Mouse (Mus musculus) telencephalon, adult 2 months (tissue): ENCODE data around the gene Efnb3.

Experiments used
- DNase-seq: peaks from one replicate; pipeline ENCODE4 v3.0.0-alpha.2; 2011; ENCODE audit warnings: low read depth, low spot score

Efnb3 gene

DNA sequence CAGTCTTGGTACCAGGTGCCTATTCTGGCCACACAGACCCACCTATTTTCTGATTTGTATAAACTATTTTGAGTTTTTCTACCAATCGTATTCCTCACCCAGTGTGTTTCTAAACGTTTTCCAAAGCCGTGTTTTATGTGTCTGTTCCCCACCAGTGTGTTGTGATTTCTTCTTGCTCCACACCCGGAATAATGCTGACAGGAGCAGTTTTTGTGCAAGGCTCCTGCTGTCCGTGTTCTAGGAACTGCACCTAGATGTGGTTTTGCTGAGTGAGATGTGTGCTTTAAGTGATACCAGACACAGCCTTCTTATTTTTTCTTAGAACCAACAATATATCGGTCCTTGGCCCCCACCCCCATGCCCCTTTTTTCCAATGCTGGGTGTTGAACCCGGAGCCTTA lies 24.0 kb upstream of the Efnb3 start:
- DNase-seq = no peak

DNA sequence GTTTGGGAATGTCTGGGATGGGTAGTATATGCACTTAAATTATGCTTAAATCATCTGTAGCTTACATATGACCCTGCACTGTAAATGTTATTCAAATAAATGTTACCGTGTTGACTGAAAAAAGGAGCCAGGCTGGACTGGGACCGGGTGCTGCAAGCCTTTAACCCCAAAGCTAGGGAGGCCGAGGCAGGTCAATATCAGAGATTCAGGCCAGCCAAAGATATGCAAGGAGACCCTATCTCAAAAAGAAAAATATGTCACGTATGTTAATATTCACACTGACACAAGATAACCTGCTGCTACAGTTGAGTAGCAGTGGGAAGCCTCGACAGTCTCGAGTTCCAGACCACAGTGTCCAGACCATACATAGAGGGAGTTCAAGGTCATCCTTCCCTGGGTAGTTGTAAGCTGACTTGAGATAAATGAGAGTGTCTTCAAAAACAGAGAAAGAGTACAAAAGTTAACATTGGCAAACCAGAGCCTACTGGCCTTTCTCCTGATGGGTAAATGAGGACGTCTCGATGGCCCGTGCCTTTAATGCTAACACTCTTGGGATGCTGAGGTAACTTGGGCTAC lies 22.3 kb upstream of the Efnb3 start:
- no peak for DNase-seq

DNA sequence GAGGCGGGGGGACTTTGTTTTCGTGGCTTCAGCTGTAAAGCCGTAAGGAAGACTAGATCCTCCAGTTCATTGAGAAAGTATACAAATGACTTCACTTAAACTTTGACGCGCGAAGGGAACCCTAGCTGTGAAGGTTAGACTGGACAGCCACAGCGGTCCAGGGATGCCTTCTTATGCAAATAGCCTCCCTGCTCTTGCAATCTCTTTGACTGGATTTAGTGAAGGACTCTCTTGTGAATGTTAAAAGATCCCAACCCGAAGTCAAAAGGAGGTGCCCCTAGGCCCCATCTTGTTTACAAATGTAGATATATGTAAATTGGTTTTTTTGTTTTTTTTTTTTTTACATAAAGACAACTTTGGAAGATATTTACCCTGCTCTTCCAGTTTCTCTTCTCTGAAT lies 21.8 kb upstream of the Efnb3 start:
- DNase-seq = no peak

DNA sequence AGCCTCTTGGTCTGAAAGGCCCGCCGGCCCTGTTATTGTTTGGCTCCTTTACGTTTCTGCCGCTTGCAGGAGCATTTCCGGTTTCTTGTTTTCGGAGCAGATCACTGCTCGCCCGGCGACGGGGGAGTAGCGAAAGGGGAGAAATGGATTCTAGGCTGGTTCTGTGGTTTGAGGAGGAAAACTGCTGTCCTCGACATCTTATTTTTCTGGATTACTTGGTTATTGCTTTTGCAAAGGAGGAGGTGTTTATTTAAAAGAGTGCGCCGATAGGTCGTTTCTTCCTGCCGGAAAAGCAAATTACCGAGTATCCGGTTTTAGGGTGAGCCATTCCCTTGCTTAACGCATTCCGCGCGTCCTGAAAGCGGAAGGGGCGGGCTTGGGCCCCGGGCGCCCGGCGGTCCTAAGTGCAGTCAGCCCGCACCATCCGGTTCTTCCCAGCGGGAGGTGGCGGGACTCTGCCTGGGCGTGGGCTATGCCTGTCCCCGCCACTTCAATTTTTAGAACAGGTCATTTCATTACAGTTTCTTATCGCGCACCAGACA lies 21.2 kb upstream of the Efnb3 start:
- DNase-seq = peak; percentile 95

DNA sequence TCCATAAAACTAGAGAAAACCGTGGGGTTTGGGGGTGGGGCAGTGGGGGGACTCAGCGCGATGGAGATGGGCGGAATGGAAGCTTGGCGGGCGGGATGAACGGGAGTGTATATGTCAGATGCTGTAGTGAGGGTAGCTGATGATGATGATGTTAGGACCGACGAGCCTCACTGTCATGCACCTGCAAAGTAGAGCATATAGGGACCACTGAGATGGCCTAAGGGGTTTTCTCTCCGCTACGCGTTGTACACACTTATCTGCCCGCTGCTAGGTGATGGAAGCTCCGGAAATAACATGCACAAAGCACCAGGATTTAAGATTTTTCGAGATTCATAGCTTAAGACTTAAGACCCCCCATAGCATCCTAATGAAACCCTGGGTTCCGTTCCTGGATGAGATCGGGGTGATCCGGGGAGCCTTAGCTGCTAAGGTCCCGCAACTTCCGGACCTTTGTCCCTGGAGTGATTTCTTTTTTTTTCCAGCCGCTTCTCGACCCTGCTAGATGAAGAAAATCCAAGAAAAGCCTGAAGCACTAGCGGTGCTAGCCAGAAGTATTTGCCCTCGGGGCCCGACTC lies 20.7 kb upstream of the Efnb3 start:
- no peak for DNase-seq

DNA sequence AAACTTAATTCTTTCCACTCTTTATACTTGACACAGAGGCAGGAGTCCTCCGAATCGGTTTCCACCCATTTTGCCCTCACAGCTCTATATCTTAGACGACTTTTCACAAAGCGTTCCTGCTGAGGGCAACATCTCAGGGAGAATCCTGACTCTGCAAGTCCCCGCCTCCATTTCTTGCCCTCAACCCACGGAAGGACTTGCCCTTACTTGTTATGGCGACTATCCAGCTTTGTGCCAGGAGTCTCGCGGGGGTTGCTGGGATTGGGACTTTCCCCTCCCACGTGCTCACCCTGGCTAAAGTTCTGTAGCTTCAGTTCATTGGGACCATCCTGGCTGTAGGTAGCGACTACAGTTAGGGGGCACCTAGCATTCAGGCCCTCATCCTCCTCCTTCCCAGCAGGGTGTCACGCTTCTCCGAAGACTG lies 20.1 kb upstream of the Efnb3 start, which contains the start of the genes Wrap53 and Trp53:
Gene Wrap53 (minus strand): TSS at position 165 of the 424 bp plus-strand sequence.
Gene Trp53 (plus strand): TSS at position 269 of the 424 bp plus-strand sequence.
- DNase-seq = peak; percentile 93

DNA sequence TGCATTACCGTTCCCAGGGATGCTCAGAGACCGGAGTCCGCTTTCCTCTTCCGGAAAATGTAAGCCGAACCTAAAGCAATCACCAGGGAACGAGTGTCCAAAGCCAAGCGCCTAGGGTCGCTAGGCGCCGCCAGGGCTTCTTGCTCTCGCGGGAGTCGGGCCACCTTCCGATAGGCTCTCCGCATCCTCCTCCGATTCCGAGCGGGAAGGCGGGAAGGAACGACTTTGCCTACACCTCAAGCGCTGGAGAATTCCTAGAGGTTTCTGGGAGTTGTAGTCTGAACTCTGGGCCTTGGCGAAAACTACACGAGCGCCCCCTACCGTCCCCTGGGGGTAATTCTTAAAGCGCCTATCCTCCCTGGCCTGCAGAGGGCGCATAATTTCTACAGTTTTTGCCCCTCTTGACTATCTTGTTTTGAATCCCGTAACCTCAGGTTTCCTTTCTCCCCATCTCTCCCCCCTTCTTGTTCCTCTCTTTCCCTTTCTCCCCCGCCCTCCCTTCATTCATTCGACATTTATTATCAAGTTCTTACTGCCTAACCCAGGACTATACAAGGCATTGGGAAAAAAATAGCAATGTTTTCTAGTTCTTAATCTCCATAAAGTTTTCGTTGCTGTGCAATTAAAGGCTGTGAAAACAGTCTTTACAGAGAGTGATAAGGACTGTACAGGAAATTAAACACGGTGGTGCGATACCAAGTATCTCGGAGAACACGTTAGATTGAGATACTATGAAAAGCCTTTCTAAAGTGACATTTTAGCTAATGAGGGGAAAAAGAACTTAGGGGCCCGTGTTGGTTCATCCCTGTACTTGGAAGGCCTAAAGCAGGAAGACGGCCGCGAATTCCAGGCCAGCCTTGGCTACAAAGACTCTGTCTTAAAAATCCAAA lies 19.4 kb upstream of the Efnb3 start:
- DNase-seq = peak; percentile 98

DNA sequence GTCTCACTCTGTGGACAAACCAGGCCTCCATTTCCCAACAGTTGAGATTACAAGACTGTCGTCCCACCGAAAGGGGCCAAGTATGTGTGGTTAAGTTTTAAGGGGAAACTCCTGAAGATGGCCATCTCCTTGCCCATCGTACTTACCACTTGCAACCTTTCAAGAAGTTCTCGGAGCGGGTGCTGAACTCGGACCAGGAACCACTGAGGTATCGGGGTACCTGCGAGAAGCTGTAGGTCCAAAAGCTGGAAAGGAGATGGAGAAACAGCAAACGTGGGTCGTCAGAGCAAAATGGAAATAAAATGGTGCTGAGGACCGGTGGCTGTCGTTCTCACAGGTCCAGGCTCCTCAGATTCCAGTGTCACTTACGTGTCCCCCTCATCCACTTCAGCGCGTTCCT lies 18.3 kb upstream of the Efnb3 start:
- DNase-seq = no peak

DNA sequence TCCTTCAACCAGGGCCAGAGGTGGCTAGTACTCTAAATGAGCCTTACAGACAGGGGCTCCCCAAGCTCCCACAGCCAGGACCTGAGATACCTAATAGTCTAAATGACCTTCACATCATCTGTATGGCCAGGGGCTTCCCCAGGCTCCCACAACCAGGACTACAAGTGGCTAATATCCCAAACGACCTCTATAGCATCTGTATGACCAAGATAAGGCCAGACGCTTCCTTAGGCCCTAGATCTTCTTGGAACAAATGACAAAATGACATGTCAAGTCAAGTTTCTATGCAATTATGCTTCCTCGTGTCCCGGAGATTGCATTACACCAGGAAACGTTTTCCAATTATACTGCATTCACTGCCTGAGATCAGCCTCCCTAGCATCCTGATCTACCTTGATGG lies 16.3 kb upstream of the Efnb3 start:
- DNase-seq = no peak

DNA sequence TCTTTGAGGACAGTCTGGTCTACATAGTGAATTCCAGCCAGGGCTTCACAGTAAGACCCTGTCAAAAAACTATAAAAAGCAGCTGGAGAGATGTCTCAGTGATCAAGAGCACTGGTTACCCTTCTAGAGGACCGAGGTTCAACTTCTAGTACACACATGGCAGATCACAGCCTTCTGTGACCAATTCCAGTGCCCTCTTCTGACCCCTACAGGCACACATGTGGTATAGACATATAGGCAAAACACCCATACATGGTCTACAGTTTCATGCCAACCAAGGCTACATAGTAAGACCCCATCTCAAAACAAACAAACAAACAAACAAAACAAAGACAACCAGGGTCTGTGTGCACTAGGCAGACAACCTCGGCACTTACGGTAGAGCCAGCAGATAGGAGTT lies 15.2 kb upstream of the Efnb3 start:
- DNase-seq = no peak

DNA sequence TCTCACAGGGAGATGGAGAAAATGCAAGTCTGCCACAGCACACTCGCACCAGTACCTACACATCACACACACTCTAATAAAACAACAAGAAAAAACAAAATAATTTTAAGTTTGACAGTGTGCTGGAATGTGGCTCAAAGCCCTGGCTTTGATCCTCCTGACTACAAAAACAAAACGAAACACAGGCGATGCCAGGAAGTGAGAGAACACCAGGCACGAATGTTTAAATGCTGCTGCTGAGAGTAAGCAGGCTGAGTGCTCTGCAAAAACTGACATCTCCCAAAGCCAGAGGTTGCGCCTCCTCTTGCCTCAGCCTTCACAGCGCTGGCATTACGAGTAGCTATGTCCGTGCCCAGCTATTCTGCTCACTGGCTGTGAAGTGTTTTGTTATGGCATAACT lies 5.1 kb upstream of the Efnb3 start:
- no peak for DNase-seq

DNA sequence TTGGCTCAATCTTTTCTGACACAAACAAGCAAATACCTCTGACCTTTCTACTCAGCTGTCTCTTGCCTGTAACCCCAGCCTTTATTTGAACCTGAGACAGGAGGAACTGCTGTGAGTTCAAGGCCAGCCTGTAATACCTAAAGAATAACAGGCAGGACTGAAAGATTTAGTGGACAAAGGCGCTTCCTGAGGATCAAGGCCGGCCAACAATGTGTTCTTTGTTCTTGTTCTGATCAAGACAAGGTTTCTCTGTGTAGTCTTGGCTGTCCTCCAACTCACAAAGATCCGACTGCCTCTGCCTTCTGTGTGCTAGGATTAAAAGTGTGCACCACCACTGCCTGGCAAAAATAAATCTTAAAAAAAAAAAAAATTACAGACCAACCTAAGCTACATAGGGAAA lies 4.4 kb upstream of the Efnb3 start:
- DNase-seq = no peak

DNA sequence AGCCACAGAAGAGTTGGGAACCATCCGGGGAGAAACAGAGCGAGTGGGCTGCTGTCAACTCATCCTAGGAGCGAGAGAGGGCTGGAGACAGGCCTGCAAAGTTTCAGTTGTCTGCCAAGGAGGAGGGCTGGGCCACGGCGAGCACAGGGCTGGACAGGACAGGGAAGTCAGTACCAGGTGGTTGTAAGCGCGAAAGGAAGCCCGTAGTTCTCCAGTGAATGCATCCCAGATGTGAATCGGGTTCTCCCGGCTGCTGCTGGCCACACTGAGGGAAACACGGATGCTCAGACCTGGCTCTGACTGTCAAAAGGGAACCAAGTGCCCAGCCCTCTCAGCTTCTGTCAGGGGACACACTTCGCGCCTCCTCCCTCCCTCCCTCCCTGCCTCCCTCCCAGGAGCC lies 3.4 kb upstream of the Efnb3 start:
- no peak for DNase-seq

DNA sequence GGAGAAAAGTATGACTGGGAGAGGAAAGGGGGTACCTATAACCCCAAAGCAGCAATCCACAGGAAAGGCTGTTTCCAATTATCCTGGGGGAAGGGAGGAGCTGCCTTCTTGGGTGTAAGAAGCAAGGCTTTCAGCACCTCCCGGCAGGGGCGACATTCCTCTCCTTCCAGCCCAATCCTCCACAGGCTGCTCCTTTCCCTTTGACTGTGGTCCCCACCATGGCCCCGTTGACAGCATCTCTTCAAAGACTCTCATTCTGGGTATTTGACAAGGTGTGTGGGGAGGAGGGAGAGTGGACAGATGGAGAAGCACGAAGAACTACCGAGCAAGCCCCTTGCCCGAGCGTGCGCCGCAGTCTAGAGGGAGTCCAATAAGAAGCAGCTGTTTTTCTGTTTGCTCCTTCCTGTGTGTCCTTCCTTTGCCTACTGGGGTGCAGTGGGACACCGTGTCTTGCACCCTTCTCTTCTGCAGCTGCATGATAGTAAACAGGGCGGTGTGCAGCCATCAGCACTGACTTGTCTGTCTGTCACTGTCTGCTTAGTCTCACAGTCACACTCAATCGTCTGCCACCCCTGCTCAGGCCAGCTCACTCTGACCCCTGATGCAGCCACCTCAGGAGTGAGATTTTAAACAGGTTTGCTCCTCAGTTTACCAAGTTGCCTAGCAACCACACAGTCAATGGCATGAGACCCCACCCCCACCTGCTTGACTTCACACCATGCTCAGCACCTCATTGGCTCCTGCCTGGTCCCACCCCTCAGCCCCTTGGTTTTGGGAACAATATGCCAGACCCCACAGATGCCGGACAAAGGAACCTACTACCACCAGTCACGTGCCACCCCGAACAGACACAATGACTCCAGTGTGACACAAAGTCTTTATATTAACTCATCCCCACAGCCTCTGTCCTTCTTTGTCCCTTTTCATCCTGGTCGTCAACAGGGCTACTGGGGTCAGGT lies 1.2 kb upstream of the Efnb3 start:
- DNase-seq = peak; percentile 79

DNA sequence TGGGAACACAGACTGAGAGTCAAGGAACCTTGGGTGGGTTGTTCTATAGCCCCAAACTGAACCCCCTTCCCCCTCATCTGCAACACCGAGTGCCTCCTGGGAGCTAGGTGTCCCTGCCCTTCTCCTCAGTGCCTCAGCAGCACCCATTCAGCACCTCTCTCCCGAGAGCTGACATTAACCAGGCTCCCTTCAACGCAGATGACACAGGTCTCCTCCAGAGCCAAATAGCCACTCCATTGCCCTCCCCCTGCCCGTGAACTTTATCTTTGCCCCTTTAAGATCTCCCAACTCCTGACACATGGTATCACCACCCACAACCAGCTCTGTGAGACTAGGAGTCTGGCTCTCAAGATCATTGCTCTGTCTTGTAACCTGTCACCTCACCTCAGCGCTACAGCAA lies 822 bp downstream of the Efnb3 start:
- no peak for DNase-seq

DNA sequence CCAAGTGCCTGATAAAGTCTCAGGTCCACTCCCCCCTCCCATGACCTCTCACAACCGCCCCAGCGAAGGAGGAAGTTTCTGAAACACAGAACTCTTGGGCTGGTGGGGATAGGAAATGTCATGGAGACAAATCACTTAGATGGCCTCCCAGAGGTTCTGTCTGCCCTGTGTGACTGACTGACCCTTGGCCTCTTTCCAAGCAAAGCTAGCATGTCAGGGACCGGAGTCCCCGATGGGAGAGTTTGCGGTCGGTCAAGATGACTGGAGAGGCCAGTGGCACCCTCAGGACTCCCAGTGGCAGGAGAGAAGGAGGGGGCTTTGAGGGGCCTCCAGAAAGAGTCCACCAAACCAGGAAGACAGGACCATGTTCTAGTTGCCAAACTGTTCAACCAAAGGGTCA lies 1.2 kb downstream of the Efnb3 start:
- DNase-seq = no peak

DNA sequence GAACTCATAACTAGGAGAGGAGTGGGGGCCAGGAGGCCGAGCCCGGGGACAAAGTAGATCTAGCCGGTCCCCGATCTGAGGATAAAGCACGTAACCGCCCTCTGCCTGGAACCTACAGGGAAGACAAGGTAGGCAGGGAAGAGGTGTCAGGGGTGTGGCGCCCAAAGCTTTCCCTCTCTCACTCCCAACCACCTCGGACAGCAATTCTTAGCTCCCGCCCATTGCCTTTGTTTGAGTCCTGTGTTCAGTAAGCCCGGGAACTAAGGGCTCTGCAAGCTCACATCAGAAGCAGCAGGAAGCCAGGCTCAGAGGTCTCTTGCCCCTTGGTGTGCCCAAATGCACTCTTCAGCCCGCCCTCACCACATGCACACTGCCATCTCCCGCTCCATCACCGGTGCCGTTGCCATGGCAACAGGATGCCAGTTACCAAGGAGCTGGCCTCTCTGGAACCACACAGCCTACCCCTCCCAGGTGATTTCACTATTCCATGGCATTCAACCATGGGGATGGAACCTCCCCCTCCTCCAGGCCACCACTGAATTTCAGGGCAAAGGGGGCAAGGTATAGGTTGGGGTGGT lies 2.5 kb downstream of the Efnb3 start:
- no peak for DNase-seq

DNA sequence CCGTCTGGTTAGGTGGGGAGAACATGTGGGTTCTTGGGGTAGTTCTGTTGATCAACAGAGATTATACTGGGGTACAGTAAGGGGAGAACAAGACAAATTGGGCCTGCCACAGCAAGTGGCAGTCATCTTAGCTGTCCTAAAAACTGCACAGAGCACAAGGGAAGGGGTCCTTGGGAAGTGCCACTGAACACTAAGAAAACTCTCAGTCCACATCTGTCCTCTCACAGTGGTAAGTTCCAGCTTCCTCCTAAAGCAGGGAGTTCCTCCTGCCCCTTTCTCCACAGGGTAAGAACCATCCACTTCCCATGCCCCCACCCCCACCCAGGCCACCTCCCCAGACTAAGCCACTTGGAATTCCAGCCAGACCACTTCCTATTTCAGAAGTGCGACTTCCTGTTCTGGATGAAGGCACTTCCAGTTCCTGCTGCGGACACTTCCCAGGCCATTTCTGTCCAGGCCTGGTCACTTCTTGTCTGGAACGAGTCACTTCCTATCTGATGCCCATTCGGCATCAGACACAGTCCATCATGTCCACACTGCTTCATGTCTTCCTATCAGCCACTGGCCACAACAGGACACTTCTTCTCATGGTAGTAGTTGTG lies 5.4 kb downstream of the Efnb3 start:
- DNase-seq = no peak

DNA sequence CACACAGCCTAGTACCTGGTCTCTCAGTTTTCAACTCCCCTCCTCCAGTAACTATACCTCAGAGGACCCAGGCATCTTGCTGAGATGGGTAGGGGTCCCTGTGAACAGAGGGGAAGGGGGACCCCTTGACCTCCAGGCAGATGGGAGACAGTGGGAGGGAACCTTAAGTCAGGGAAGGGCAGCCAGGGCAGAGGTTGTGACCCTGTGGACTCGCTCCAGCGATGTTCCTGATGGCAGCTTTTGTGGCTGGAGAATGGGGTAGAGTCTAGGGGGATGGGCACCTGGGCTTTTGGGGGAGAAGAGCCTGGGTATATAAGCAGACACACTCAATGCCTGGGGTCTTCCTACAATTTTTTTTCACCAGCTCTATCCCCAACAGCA lies 6.7 kb downstream of the Efnb3 start:
- no peak for DNase-seq

DNA sequence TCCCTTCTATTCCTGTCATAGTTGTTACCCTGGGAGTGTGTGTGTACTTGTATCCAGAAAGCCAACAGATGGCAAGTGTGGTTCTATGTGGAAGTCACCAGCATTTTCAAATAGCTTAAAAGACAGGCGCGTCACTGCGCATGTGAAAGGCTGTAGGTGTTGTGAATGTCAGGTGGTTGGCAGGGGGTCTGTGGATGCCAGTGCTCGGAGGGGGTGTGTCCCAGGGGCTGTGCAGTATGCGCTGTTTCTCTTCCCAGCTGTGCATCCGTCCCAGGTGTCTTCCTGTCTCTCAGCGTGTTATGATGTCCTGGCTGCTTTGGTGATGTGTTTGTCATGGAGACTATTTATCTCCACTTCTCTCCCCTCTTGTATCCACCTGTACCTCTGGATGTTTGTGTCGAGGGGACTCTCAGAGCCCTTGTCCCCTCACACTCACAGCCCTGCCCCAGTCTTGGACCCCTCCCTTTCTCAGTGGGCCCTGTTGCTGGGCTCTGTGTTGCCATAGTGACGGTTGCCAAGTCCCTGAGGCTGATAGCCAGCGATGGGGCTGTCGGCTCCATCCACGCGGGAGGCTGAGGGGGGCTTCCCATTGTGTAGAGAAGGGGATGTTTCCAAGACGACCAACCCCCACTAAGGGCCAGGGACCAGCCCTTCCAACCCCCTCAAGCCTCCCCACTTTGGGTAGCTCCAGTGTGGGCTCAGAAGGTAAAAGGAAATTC lies 7.2 kb downstream of the Efnb3 start:
- no peak for DNase-seq
